Mouse (Mus musculus) ES-E14 (cell line): ENCODE results near the gene Loxl3. TPM values are rescaled to one million over a fixed set of nuclear protein-coding genes. Genes with fewer than 3 reads are reported as not detected.

ENCODE experiments used
- DNase-seq: peaks from one replicate; pipeline ENCODE4 v3.0.0-alpha.2; 2013; ENCODE audit warnings: low read depth, low spot score
- H3K27ac ChIP-seq: 2 replicates; pipeline ENCODE4 v1.5.1; 2012; ENCODE audit warnings: low read depth, mild to moderate bottlenecking, low read length, moderate library complexity, mixed read lengths; ENCODE audit not compliant: poor library complexity, insufficient read depth, severe bottlenecking
- H3K36me3 ChIP-seq: 2 replicates; pipeline ENCODE4 v1.6.1; 2012; ENCODE audit warnings: mild to moderate bottlenecking, low read length, moderate library complexity, mixed read lengths; ENCODE audit not compliant: control insufficient read depth, poor library complexity, insufficient read depth, severe bottlenecking
- H3K4me1 ChIP-seq, 2 experiments: fragments of 150-350 bp in 1 of 2; sonication (generic) in 1 of 2; 2 replicates each; pipeline ENCODE4 v1.6.1; 2012; ENCODE audit warnings: low read length in 2 of 2, mild to moderate bottlenecking in 1 of 2, mixed read lengths in 1 of 2; ENCODE audit not compliant: control insufficient read depth in 2 of 2, insufficient read depth in 2 of 2, poor library complexity in 1 of 2
- H3K4me3 ChIP-seq, 2 experiments: fragments of 150-350 bp in 1 of 2; sonication (generic) in 1 of 2; 2 replicates each; pipeline ENCODE4 v1.5.1; 2012; ENCODE audit warnings: low read length in 2 of 2, low read depth in 1 of 2, mild to moderate bottlenecking in 1 of 2, mixed read lengths in 1 of 2; ENCODE audit not compliant: insufficient read depth in 1 of 2, poor library complexity in 1 of 2, severe bottlenecking in 1 of 2
- H3K9ac ChIP-seq: 2 replicates; pipeline ENCODE4 v1.6.1; 2012; ENCODE audit warnings: low read depth, mild to moderate bottlenecking, low read length, mixed read lengths; ENCODE audit not compliant: poor library complexity, insufficient read depth, severe bottlenecking
- H3K9me3 ChIP-seq: fragments of 150-350 bp; sonication (generic); 2 replicates; pipeline ENCODE4 v1.6.1; 2012; ENCODE audit warnings: low read depth, mild to moderate bottlenecking, low read length; ENCODE audit not compliant: control insufficient read depth, insufficient read depth
- CHD2 ChIP-seq: IDR thresholded peaks from 2 replicates; pipeline ENCODE4 v1.6.1; 2014; ENCODE audit warnings: mild to moderate bottlenecking, low read depth, low read length, inconsistent platforms
- HCFC1 ChIP-seq: IDR thresholded peaks from 2 replicates; pipeline ENCODE4 v1.6.1; 2012; ENCODE audit warnings: low read length, inconsistent platforms, borderline replicate concordance; ENCODE audit not compliant: insufficient read depth
- MAFK ChIP-seq: IDR thresholded peaks from 2 replicates; pipeline ENCODE4 v1.6.1; 2014; ENCODE audit warnings: mild to moderate bottlenecking, low read depth, low read length, inconsistent platforms; ENCODE audit not compliant: insufficient read depth
- ZC3H11A ChIP-seq: IDR thresholded peaks from 2 replicates; pipeline ENCODE4 v1.6.1; 2012; ENCODE audit warnings: low read depth, mild to moderate bottlenecking, inconsistent platforms, low read length, borderline replicate concordance
- ZNF384 ChIP-seq: IDR thresholded peaks from 2 replicates; pipeline ENCODE4 v1.6.1; 2012; ENCODE audit warnings: low read depth, low read length, inconsistent platforms
- in situ Hi-C, 2 experiments: fragments of 600-800 bp; cut with MboI; formaldehyde crosslinking; loops; one replicate each; pipeline ENCODE4 v1.15.1; 2025; ENCODE audit warnings: low sequenced_read_pairs in 2 of 2, inconsistent platforms in 1 of 2; ENCODE audit not compliant: unreplicated experiment in 2 of 2
- total RNA-seq: library from RNA; depleted of rRNA; stranded (reverse); fragments of 300-350 nt; gene quantifications from 2 replicates; pipeline ENCODE4 v1.2.3, GENCODE M21; 2012

The Loxl3 gene
- total RNA-seq, 1 experiment, result 2.3 TPM

DNA sequence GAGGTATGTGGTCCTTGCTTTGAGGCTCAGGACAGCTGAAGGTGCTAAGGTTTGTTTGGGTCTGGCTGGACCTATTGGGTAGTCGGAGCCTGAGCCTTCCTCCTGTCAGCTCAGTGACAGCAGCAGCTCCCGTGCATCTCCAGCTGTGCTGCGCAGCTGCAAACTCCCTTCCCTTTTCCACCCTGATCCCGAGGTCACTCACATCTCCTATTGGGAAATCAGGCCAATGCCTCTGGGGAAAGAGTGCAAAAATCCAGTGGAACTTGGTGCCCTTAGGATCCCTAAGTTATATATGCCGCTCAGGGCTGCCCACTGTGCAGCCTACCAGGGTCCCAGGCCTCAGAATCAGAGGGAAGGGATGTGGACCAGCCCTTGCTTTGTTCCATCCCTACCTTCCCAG, 49.5 kb downstream of the Loxl3 start:
- in situ Hi-C loops, result no loop called here
- Histone ChIP-seq H3K4me1 (peaks cover 0 to 2% of the 10 kb centered on the region in 2 experiments; a peak in 1 of 4 replicates), H3K27ac (no peak overlapping the region), H3K4me3 (no peak overlapping the region), H3K36me3 (peaks cover 2% of the 10 kb centered on the region), H3K9me3 (no peaks in the 10 kb centered on the region), H3K9ac (no peak overlapping the region)
- no peak for DNase-seq
- TF ChIP-seq MAFK (no peak), ZNF384 (no peak), HCFC1 (no peak)

DNA sequence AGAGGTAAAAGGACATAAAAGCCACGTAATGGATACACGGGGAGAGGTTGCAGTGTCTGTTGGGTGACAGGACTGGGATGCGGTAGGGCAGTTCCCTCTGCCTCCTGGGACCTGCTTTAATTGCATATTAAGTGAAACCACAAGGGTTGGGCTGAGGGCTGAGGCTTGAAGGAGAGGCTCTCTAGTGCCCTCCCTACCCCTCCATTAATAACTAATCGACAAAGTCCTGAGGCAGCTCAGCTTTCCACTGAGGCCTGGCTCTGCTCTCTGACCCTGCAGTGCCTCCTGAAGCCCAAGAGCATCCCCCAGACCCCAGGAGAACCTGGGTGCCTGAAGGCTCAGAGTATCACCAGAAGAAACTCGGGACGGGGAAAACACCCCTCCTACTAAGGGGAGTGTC, 50.5 kb downstream of the Loxl3 start:
- Histone ChIP-seq H3K9ac (no peak overlapping the region), H3K4me3 (no peak overlapping the region), H3K4me1 (peaks cover 0 to 2% of the 10 kb centered on the region in 2 experiments; a peak in 1 of 4 replicates), H3K9me3 (no peaks in the 10 kb centered on the region), H3K36me3 (peaks cover 2% of the 10 kb centered on the region), H3K27ac (no peak overlapping the region)
- DNase-seq, result no peak
- in situ Hi-C loops, result no loop called here
- TF ChIP-seq ZC3H11A, result no peak
- TF ChIP-seq HCFC1, result no peak
- no peak for TF ChIP-seq ZNF384
- TF ChIP-seq MAFK, result no peak
- TF ChIP-seq CHD2, result no peak

DNA sequence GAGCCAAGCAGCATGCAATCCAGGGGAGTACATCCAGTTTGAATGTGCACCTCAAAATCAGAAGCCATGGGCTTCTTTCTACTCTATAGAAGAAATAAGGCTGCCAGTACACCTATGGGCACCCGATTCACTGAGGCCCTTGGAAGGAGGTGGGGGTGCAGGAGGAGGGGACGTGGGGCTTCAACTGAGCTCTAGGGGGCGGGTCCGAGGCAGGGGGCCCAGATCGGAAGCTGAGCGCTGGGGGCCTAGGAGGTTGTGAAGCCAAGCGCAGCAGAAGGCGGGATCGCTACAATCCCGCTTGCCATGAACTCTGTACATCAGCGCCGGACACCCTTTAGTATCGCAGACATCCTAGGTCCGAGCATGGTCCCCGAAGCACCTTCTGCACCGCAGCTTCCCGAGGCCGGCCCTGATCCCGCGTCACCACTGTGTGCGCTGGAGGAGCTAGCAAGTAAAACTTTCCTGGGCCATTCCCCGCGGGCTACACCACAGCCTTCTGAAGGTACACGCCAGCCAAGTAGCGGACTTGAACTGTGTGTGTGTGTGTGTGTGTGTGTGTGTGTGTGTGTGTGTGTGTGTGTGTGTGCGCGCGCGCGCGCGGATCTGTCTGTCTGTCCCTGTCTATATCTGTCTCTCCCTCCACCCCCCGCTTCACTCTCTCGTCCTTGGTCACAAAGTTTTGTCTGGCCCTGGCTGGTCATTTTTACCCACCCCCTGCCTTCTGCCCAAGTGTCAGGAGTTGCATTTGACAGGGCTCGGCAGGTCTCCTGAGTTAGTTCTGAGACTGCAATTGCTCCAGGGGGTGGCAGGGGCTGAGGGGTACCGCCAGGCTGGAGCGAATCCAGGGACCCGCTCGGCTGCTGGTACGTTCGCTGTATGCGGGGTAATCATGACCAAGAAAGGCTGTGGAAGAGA, 52.4 kb downstream of the Loxl3 start, which contains the start of gene Lbx2:
TSS of gene Lbx2 (plus strand) at position 247 of the 915 bp plus-strand sequence.
- Histone ChIP-seq H3K9me3 (no peaks in the 10 kb centered on the region), H3K4me3 (peak within 1 kb of the TSS; percentile 48 to 61), H3K4me1 (peaks cover 0 to 2% of the 10 kb centered on the region in 2 experiments; a peak in 1 of 4 replicates), H3K9ac (peak within 1 kb of the TSS; percentile 42; the same call in 1 of the 2 replicates), H3K27ac (no peak within 1 kb of the TSS), H3K36me3 (no peaks in the 10 kb centered on the region; the same call in 1 of the 2 replicates)
- in situ Hi-C loops, result no loop called here
- no peak for DNase-seq
- no peak for TF ChIP-seq HCFC1
- TF ChIP-seq ZC3H11A, result no peak
- no peak for TF ChIP-seq MAFK

DNA sequence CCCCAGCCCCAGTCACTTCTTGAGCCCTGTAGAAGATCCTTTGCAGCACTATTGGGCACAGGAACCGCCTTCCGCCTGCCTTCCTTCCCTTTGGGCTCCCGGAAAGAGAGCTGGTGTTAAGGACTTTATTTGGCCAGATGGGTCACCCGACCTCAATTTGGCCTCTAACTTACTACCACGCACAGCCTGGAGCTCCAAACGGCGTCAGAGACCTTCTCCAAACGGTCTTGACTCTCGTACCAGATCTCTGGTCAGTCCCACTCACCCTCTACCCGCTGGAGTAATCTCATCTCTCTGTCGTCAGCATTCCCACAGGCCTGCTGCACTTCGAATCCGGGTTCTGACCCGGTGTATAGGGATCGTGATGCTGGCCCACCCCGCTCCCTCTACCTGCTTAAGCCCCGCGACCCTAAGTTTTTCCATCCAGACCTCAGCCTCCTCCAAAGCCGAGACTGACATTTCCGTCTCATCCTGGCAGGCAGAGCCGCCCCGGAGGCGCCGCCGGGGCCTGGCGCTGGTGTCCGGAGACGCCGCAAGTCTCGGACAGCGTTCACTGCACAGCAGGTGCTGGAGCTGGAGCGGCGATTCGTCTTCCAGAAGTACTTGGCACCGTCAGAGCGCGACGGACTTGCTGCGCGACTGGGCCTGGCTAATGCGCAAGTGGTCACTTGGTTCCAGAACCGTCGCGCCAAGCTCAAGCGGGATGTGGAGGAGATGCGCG, 53.4 kb downstream of the Loxl3 start:
- no peak for DNase-seq
- peak overlapping the region; percentile 37 to 61; a peak in 3 of 4 replicates for H3K4me3 ChIP-seq
- in situ Hi-C loops, result no loop called here
- TF ChIP-seq CHD2 (no peak), MAFK (no peak), ZNF384 (no peak), ZC3H11A (no peak), HCFC1 (no peak)
- H3K36me3 ChIP-seq, result no peaks in the 10 kb centered on the region
- H3K9ac ChIP-seq, result no peak overlapping the region
- H3K27ac ChIP-seq, result no peak overlapping the region
- H3K4me1 ChIP-seq, result peaks cover 0 to 2% of the 10 kb centered on the region in 2 experiments; a peak in 1 of 4 replicates
- no peaks in the 10 kb centered on the region for H3K9me3 ChIP-seq
